Mouse (Mus musculus): ENCODE data around the gene Slc35a1. TPM values are rescaled to one million over a fixed set of nuclear protein-coding genes. Genes with fewer than 3 reads are reported as not detected.
"Not testable (repeated sequence)": the region's sequence is repeated elsewhere in the genome, so short reads cannot be mapped to it uniquely, and the experiment has no call there.

Slc35a1 gene
- polyA plus RNA-seq (2014; fragmentation: Nextera tagmentation; extraction: Ambion mirVana), result 52.1 and 62.4 TPM in 2 replicates

DNA sequence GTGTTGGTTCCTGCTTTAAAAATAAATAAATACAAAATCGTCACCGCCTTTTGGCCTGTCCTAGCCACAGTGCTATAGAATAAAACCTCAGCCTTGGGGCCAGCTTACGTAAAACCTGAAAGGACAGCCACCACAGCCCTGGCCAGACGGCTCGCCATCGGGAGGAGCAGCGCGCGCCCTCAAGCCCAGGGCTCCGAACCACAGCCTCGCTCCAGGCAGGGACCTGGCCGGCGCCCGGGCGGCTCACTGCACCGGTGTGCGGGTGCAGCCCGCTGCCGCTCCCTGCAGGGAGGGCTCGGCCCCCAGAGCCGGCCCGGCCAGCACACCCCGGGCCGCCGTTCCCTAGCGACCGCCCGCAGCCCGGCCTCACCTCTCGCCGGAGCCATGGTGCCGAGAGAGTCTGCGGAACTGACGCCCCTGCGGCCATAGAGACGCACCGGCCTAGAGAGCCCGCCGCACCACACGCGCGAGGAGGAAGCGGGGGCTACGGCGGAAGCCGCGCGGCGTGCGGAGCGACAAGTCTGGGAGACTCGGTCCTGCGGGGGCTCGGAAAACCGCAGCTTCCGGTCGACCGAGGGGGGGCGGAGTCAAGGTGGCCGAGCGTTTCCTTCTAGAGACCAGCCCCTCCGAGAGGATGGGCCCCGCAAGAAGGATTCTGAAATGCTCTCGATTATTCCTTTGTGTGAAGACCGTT lies at the start of gene Slc35a1:
Gene Slc35a1, minus strand, starts transcription at position 565 of the 694 bp plus-strand sequence.
- ATAC-seq (ENCODE audit: low FRiP score), result peak; percentile 98
- WGBS, result under 1% methylated on average over 61 of the region's 65 CpGs
- peak within 1 kb of the TSS; percentile 73 for H3K4me3 ChIP-seq (ENCODE audit: low read depth, low read length)

DNA sequence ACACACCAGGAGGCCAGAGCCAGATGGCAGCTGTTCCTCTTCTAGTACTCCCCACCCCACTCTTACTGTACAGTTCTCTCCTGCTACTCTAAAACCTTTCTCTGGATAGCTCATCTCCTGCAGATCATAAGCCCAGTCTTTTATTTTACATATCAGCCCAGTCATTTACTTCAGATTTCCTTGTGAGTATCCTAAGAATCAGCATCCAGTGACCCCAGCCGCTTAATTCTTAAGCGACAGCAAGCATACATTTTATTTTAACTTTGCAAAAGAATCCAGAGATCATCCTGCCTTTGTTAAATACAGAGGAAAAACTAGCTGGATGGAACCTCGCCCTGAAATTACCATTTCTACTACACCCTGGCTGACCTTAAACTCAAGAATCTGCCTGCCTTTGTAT lies 47.2 kb upstream of the Slc35a1 start:
- no peak for ATAC-seq (ENCODE audit: low FRiP score)
- H3K27me3 ChIP-seq (ENCODE audit: control insufficient read depth, insufficient read depth, low read length), result no peaks in the 10 kb centered on the region
- WGBS, result 73% methylated on average over 3 of the region's 3 CpGs

More for the DNA sequence above, at the start of gene Slc35a1:
- no peaks in the 10 kb centered on the region for H3K27me3 ChIP-seq (ENCODE audit: control insufficient read depth, insufficient read depth, low read length)
- H3K4me2 ChIP-seq (replicated peaks; ENCODE audit: low read depth, low read length), result peak within 1 kb of the TSS; percentile 47
- DNase-seq (ENCODE audit: low spot score), result peak; percentile 91
- H3K9ac ChIP-seq (ENCODE audit: low read depth, low read length), result peak within 1 kb of the TSS; percentile 94
- no peaks in the 10 kb centered on the region for H3K36me3 ChIP-seq (ENCODE audit: control insufficient read depth, insufficient read depth, low read length)
- peak within 1 kb of the TSS; percentile 96 for H3K27ac ChIP-seq (ENCODE audit: low read depth, low read length)
- no peaks in the 10 kb centered on the region for H3K4me1 ChIP-seq (replicated peaks; ENCODE audit: control insufficient read depth, insufficient read depth, low read length)
- no peaks in the 10 kb centered on the region for H3K9me3 ChIP-seq (ENCODE audit: control insufficient read depth, low read length)

DNA sequence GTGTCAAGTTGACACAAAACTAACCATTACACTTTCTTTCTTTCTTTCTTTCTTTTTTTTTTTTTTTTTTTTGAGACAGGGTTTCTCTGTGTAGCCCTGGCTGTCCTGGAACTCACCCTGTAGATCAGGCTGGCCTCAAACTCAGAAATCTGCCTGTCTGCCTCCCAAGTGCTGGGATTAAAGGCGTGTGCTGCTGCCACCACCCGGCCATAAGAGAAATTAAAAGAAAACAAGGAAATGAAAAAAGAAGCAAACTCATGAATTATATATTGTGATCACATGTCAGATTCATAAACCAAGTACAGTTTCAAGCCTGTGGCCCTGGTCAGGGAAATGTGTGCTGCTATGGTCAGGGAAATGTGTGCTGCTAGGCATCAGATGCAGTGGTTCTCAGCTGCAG lies 46.2 kb upstream of the Slc35a1 start:
- H3K9ac ChIP-seq (ENCODE audit: low read depth, low read length); ATAC-seq (ENCODE audit: low FRiP score); H3K4me2 ChIP-seq (replicated peaks; ENCODE audit: low read depth, low read length); H3K4me1 ChIP-seq (replicated peaks; ENCODE audit: control insufficient read depth, insufficient read depth, low read length); H3K4me3 ChIP-seq (ENCODE audit: low read depth, low read length); DNase-seq (ENCODE audit: low spot score); H3K9me3 ChIP-seq (ENCODE audit: control insufficient read depth, low read length); H3K27ac ChIP-seq (ENCODE audit: low read depth, low read length); H3K36me3 ChIP-seq (ENCODE audit: control insufficient read depth, insufficient read depth, low read length); H3K27me3 ChIP-seq (ENCODE audit: control insufficient read depth, insufficient read depth, low read length): not testable (repeated sequence)
- WGBS, result 30% methylated on average over 2 of the region's 2 CpGs

More for the DNA sequence above, 47.2 kb upstream of the Slc35a1 start:
- H3K4me1 ChIP-seq (replicated peaks; ENCODE audit: control insufficient read depth, insufficient read depth, low read length), result no peaks in the 10 kb centered on the region
- no peak overlapping the region for H3K4me2 ChIP-seq (replicated peaks; ENCODE audit: low read depth, low read length)
- no peak for DNase-seq (ENCODE audit: low spot score)
- H3K27ac ChIP-seq (ENCODE audit: low read depth, low read length), result no peak overlapping the region
- no peaks in the 10 kb centered on the region for H3K9me3 ChIP-seq (ENCODE audit: control insufficient read depth, low read length)
- no peak overlapping the region for H3K9ac ChIP-seq (ENCODE audit: low read depth, low read length)
- H3K4me3 ChIP-seq (ENCODE audit: low read depth, low read length), result no peak overlapping the region
- no peaks in the 10 kb centered on the region for H3K36me3 ChIP-seq (ENCODE audit: control insufficient read depth, insufficient read depth, low read length)

DNA sequence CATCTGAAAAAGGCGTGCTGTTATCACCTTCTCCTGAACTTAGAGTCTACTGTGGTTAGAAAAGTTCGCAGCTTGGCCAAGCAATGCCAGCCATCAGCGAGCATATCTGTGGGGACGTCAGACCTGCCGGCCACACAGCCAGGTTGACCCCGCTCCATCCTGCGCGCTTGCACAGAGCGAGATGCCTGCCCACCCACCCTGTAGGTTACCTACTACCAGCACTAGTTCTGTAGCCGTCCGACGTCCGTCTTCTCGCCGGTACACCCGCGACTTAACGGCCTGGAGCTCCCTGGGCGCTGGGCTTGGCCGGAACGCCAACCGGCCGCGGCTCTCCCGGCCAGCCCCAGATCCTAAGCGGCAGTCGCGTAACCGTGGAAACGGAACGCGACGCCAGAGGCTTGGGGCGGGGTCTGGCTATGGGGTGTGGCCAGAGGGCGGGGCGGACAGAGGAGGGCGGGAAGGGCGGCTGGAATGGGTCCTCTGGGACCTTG lies 42.7 kb upstream of the Slc35a1 start, which contains the start of gene Cfap206:
Gene Cfap206, minus strand, starts transcription at position 356 of the 491 bp plus-strand sequence.
- no peak within 1 kb of the TSS for H3K27ac ChIP-seq (ENCODE audit: low read depth, low read length)
- H3K4me3 ChIP-seq (ENCODE audit: low read depth, low read length), result peak within 1 kb of the TSS; percentile 49
- no peaks in the 10 kb centered on the region for H3K4me1 ChIP-seq (replicated peaks; ENCODE audit: control insufficient read depth, insufficient read depth, low read length)
- ATAC-seq (ENCODE audit: low FRiP score) (peak; percentile 97), DNase-seq (ENCODE audit: low spot score) (peak; percentile 89)
- H3K9ac ChIP-seq (ENCODE audit: low read depth, low read length), result peak within 1 kb of the TSS; percentile 44; the same call in 1 of the 2 replicates
- H3K36me3 ChIP-seq (ENCODE audit: control insufficient read depth, insufficient read depth, low read length), result no peaks in the 10 kb centered on the region
- no peaks in the 10 kb centered on the region for H3K27me3 ChIP-seq (ENCODE audit: control insufficient read depth, insufficient read depth, low read length)
- H3K9me3 ChIP-seq (ENCODE audit: control insufficient read depth, low read length), result no peaks in the 10 kb centered on the region
- WGBS, result 0% methylated on average over 38 of the region's 38 CpGs
- H3K4me2 ChIP-seq (replicated peaks; ENCODE audit: low read depth, low read length), result peak within 1 kb of the TSS; percentile 93

DNA sequence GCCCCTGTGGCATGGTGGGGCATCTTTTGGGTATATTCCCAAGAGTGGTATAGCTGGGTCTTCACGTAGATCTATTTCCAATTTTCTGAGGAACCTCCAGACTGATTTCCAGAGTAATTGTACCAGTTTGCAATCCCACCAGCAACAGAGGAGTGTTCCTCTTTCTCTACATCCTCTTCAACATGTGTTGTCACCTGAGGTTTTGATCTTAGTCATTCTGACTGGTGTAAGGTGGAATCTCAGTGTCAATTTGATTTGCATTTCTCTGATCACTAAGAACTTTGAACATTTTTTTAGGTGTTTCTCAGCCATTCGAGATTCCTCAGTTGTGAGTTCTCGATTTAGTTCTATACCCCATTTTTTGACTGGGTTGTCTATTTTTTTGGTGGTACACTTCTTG lies 38.5 kb upstream of the Slc35a1 start:
- not testable (repeated sequence) for H3K4me3 ChIP-seq (ENCODE audit: low read depth, low read length); H3K9me3 ChIP-seq (ENCODE audit: control insufficient read depth, low read length); DNase-seq (ENCODE audit: low spot score); H3K27me3 ChIP-seq (ENCODE audit: control insufficient read depth, insufficient read depth, low read length); H3K9ac ChIP-seq (ENCODE audit: low read depth, low read length); H3K4me1 ChIP-seq (replicated peaks; ENCODE audit: control insufficient read depth, insufficient read depth, low read length); H3K27ac ChIP-seq (ENCODE audit: low read depth, low read length); ATAC-seq (ENCODE audit: low FRiP score); H3K36me3 ChIP-seq (ENCODE audit: control insufficient read depth, insufficient read depth, low read length); H3K4me2 ChIP-seq (replicated peaks; ENCODE audit: low read depth, low read length)
- 85% methylated on average over 3 of the region's 3 CpGs for WGBS

DNA sequence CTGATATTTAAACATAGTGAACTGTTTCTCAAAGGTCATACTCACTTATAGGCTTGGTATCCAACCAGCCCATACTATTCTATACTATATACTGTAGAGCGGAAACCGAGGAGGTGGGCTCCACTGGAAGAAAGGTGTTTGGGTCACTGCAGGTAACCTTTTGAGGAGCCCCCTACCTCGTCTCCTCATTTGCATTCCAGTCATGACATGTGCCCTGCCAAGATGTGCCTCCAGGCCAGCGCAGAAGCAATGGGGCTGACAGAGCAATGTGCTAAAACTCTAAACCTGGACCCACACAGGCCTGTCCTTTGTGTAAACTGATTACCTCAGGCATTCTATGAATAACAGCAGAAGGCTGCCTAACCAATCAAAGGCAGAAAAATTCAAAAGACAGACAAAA lies 37.1 kb upstream of the Slc35a1 start:
- no peaks in the 10 kb centered on the region for H3K36me3 ChIP-seq (ENCODE audit: control insufficient read depth, insufficient read depth, low read length)
- no peaks in the 10 kb centered on the region for H3K4me1 ChIP-seq (replicated peaks; ENCODE audit: control insufficient read depth, insufficient read depth, low read length)
- ATAC-seq (ENCODE audit: low FRiP score), result no peak
- no peak for DNase-seq (ENCODE audit: low spot score)
- H3K4me2 ChIP-seq (replicated peaks; ENCODE audit: low read depth, low read length), result no peak overlapping the region
- 69% methylated on average over 4 of the region's 4 CpGs for WGBS
- H3K27me3 ChIP-seq (ENCODE audit: control insufficient read depth, insufficient read depth, low read length), result no peaks in the 10 kb centered on the region
- H3K27ac ChIP-seq (ENCODE audit: low read depth, low read length), result no peak overlapping the region
- H3K4me3 ChIP-seq (ENCODE audit: low read depth, low read length), result no peak overlapping the region
- no peak overlapping the region for H3K9ac ChIP-seq (ENCODE audit: low read depth, low read length)
- H3K9me3 ChIP-seq (ENCODE audit: control insufficient read depth, low read length), result no peaks in the 10 kb centered on the region

DNA sequence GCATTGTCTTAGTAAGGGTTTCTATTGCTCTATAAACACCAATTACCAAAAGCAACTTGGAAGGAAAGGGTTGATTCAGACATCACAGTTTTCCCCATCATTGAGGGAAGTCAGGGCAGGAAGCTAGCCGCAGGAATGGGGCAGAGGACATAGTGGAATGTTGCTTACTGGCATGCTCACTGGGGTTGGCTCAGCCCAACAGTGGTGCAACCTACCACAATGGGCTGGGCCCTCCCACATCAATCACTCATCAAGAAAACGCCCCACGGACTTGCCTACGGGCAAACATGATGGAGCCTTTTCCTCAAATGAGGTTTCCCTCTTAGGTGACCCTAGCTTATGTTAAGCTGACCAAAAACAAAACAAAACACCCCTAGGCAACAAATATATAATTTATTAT lies 35.9 kb upstream of the Slc35a1 start:
- WGBS, result 67% methylated on average over 4 of the region's 4 CpGs
- Histone ChIP-seq H3K4me3 (ENCODE audit: low read depth, low read length) (no peak overlapping the region), H3K4me1 (replicated peaks; ENCODE audit: control insufficient read depth, insufficient read depth, low read length) (no peaks in the 10 kb centered on the region), H3K9ac (ENCODE audit: low read depth, low read length) (no peak overlapping the region), H3K27me3 (ENCODE audit: control insufficient read depth, insufficient read depth, low read length) (no peaks in the 10 kb centered on the region), H3K27ac (ENCODE audit: low read depth, low read length) (no peak overlapping the region), H3K9me3 (ENCODE audit: control insufficient read depth, low read length) (no peaks in the 10 kb centered on the region), H3K36me3 (ENCODE audit: control insufficient read depth, insufficient read depth, low read length) (no peaks in the 10 kb centered on the region), H3K4me2 (replicated peaks; ENCODE audit: low read depth, low read length) (no peak overlapping the region)
- DNase-seq (ENCODE audit: low spot score) (no peak), ATAC-seq (ENCODE audit: low FRiP score) (no peak)

DNA sequence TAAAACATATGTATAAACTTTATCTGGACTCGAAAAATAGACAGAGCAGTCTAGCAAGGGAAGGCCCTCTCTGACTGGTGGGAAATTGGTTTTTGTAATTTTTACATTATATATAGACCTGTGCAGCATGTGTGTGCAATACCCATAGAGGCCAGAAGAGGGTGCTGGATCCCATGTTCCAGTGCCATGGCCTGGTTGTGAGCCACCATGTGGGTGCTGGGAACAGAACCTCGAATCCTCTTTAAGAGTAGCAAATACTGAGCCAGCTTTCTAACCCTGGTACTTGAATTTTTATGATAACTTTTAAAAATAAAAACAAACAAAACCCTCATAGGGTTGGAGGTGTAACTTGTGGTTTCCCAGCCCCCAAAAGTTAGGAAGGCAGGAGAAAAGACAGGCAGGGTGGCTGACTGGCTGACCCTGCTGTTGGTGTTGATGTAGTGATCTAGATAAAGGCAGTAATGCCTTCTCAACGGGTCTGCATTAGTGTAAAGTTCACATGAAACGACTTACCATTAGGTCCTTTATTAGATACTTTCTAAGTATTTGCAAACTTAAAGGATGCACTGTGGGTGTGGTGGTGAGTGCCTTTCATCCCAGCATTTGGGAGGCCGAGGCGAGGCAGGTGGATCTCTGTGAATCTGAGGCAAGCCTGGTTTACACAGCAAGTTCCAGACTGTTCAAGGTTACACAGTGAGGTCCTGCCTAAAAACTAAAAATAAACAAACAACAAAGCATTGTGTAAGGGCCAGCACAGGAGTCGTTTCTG lies 33.1 kb upstream of the Slc35a1 start:
- Histone ChIP-seq H3K27me3 (ENCODE audit: control insufficient read depth, insufficient read depth, low read length) (no peaks in the 10 kb centered on the region), H3K9me3 (ENCODE audit: control insufficient read depth, low read length) (no peaks in the 10 kb centered on the region), H3K4me2 (replicated peaks; ENCODE audit: low read depth, low read length) (no peak overlapping the region), H3K4me3 (ENCODE audit: low read depth, low read length) (no peak overlapping the region), H3K4me1 (replicated peaks; ENCODE audit: control insufficient read depth, insufficient read depth, low read length) (no peaks in the 10 kb centered on the region), H3K27ac (ENCODE audit: low read depth, low read length) (no peak overlapping the region), H3K9ac (ENCODE audit: low read depth, low read length) (no peak overlapping the region), H3K36me3 (ENCODE audit: control insufficient read depth, insufficient read depth, low read length) (no peaks in the 10 kb centered on the region)
- 92% methylated on average over 7 of the region's 7 CpGs for WGBS
- DNase-seq (ENCODE audit: low spot score) (no peak), ATAC-seq (ENCODE audit: low FRiP score) (no peak)
